Mouse (Mus musculus): Measurements from ENCODE around the gene Rnaseh2c. TPM values are rescaled to one million over a fixed set of nuclear protein-coding genes. Genes with fewer than 3 reads are reported as not detected.

Gene Rnaseh2c
- total RNA-seq, 4 experiments from 2014 or later: 40.5 to 63.8 (median 50.9) TPM

GRCm38 (mm10) chr19:5629907-5630306 is 28.2 kb downstream of the Rnaseh2c start:
- no peak for DNase-seq (ENCODE audit: low spot score in 2 of 2)

GRCm38 (mm10) chr19:5632120-5632519 is 30.4 kb downstream of the Rnaseh2c start:
- DNase-seq (ENCODE audit: low spot score in 2 of 2): no peak

GRCm38 (mm10) chr19:5636036-5636570 is 34.4 kb downstream of the Rnaseh2c start:
- no peak for DNase-seq (ENCODE audit: low spot score in 2 of 2)

GRCm38 (mm10) chr19:5636571-5637041 is 34.9 kb downstream of the Rnaseh2c start:
- peak in 1 of 2 experiments; percentile 57 for DNase-seq (ENCODE audit: low spot score in 2 of 2)

- DNase-seq (ENCODE audit: low spot score in 2 of 2): peak; percentile 90 to 92
Measured at GRCm38 (mm10) chr19:5637069-5638047, 35.7 kb downstream of the Rnaseh2c start, which contains the start of gene Rela. Gene Rela, plus strand, starts transcription at chr19:5637483.

- DNase-seq (ENCODE audit: low spot score in 2 of 2): no peak
Measured at GRCm38 (mm10) chr19:5638416-5639005, 36.8 kb downstream of the Rnaseh2c start.

- no peak for DNase-seq (ENCODE audit: low spot score in 2 of 2)
Measured at GRCm38 (mm10) chr19:5640339-5640738, 38.7 kb downstream of the Rnaseh2c start.

- DNase-seq (ENCODE audit: low spot score in 2 of 2): no peak
Measured at GRCm38 (mm10) chr19:5641021-5641420, 39.3 kb downstream of the Rnaseh2c start.

GRCm38 (mm10) chr19:5641641-5642040 is 40.0 kb downstream of the Rnaseh2c start:
- no peak for DNase-seq (ENCODE audit: low spot score in 2 of 2)

GRCm38 (mm10) chr19:5645280-5645679 is 43.6 kb downstream of the Rnaseh2c start:
- DNase-seq (ENCODE audit: low spot score in 2 of 2): no peak

- DNase-seq (ENCODE audit: low spot score in 2 of 2): no peak
Measured at GRCm38 (mm10) chr19:5646731-5647330, 45.2 kb downstream of the Rnaseh2c start.

GRCm38 (mm10) chr19:5647791-5648190 is 46.1 kb downstream of the Rnaseh2c start:
- DNase-seq (ENCODE audit: low spot score in 2 of 2): no peak

GRCm38 (mm10) chr19:5648401-5649297 is 47.0 kb downstream of the Rnaseh2c start:
- peak; percentile 69 to 78 for DNase-seq (ENCODE audit: low spot score in 2 of 2)

- peak; percentile 58 to 66 for DNase-seq (ENCODE audit: low spot score in 2 of 2)
Measured at GRCm38 (mm10) chr19:5649298-5649741, 47.6 kb downstream of the Rnaseh2c start.

GRCm38 (mm10) chr19:5651502-5652274 is 50.0 kb downstream of the Rnaseh2c start:
- DNase-seq (ENCODE audit: low spot score in 2 of 2): no peak

GRCm38 (mm10) chr19:5652570-5652969 is 50.9 kb downstream of the Rnaseh2c start:
- no peak for DNase-seq (ENCODE audit: low spot score in 2 of 2)

- no peak for DNase-seq (ENCODE audit: low spot score in 2 of 2)
Measured at GRCm38 (mm10) chr19:5653969-5654719, 52.5 kb downstream of the Rnaseh2c start.

- DNase-seq (ENCODE audit: low spot score in 2 of 2): no peak
Measured at GRCm38 (mm10) chr19:5654720-5655298, 53.1 kb downstream of the Rnaseh2c start.
